Mouse (Mus musculus) ES-Bruce4 (cell line): ENCODE measurements around the gene Scpep1. TPM values are rescaled to one million over a fixed set of nuclear protein-coding genes. Genes with fewer than 3 reads are reported as not detected.
"Not testable (repeated sequence)": the region's sequence is repeated elsewhere in the genome, so short reads cannot be mapped to it uniquely, and the experiment has no call there.

Source experiments
- H3K27ac ChIP-seq: 2 replicates; pipeline ENCODE4 v1.5.1; 2012; ENCODE audit warnings: low read length, inconsistent platforms; ENCODE audit not compliant: insufficient read depth
- H3K27me3 ChIP-seq: 2 replicates; pipeline ENCODE4 v1.6.1; 2012; ENCODE audit warnings: mild to moderate bottlenecking, low read length, inconsistent platforms; ENCODE audit not compliant: control insufficient read depth, poor library complexity, insufficient read depth, severe bottlenecking
- H3K36me3 ChIP-seq: 2 replicates; pipeline ENCODE4 v1.6.1; 2012; ENCODE audit warnings: inconsistent platforms, mild to moderate bottlenecking, low read length, moderate library complexity; ENCODE audit not compliant: control insufficient read depth, poor library complexity, insufficient read depth, severe bottlenecking
- H3K4me1 ChIP-seq: one replicate; pipeline ENCODE4 v1.8.1; 2011; ENCODE audit warnings: low read length; ENCODE audit not compliant: control insufficient read depth, insufficient read depth
- H3K4me3 ChIP-seq: 2 replicates; pipeline ENCODE4 v1.5.1; 2011; ENCODE audit warnings: low read depth, mild to moderate bottlenecking, low read length
- H3K9ac ChIP-seq: 2 replicates; pipeline ENCODE4 v1.6.1; 2012; ENCODE audit warnings: low read depth, mild to moderate bottlenecking, inconsistent platforms; ENCODE audit not compliant: poor library complexity, severe bottlenecking
- H3K9me3 ChIP-seq: replicated peaks from 2 replicates; pipeline ENCODE4 v1.6.1; 2012; ENCODE audit warnings: mild to moderate bottlenecking, low read length, inconsistent platforms; ENCODE audit not compliant: control insufficient read depth, poor library complexity, insufficient read depth, severe bottlenecking
- CTCF ChIP-seq: IDR thresholded peaks from one replicate; pipeline ENCODE4 v1.8.1; 2011; ENCODE audit warnings: low read depth, low read length
- EP300 ChIP-seq: IDR thresholded peaks from 2 replicates; pipeline ENCODE4 v1.6.1; 2011; ENCODE audit warnings: low read depth, low read length; ENCODE audit not compliant: insufficient read depth
- POLR2A ChIP-seq: IDR thresholded peaks from one replicate; pipeline ENCODE4 v1.8.1; 2011; ENCODE audit warnings: low read length; ENCODE audit not compliant: insufficient read depth
- polyA plus RNA-seq: library from polyadenylated mRNA; stranded (reverse); fragments of >200 nt; gene quantifications from 2 replicates; pipeline ENCODE4 v1.2.4, GENCODE M21; 2011; ENCODE audit warnings: low read depth; ENCODE audit not compliant: missing spikeins, insufficient read depth, insufficient read length

Gene Scpep1
- polyA plus RNA-seq, 1 experiment, result 186 TPM

DNA sequence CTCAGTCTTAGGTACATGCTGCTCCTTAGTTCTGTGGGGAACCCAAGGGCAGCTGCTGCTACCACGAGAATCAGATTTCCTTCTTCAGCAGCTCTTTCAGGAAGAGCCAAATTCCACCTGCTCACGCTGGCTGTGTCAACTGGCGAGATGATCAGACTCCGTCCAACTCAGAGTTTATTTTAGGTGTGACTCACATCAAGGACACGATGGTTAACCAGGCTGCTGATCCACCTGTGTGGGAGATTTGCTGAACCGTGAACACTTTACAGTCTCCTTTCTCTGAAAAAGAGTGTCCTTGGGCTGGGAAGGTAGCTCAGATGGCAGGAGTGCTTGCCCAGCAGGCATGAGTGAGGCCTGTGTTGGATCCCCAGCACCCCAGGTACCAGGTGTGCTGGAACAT is 52.5 kb downstream of the Scpep1 start:
- TF ChIP-seq POLR2A (no peak), CTCF (no peak), EP300 (no peak)
- Histone ChIP-seq H3K4me1 (no peaks in the 10 kb centered on the region), H3K4me3 (no peak overlapping the region), H3K9me3 (no peaks in the 10 kb centered on the region), H3K9ac (no peak overlapping the region), H3K36me3 (no peaks in the 10 kb centered on the region), H3K27ac (no peak overlapping the region), H3K27me3 (no peaks in the 10 kb centered on the region)

DNA sequence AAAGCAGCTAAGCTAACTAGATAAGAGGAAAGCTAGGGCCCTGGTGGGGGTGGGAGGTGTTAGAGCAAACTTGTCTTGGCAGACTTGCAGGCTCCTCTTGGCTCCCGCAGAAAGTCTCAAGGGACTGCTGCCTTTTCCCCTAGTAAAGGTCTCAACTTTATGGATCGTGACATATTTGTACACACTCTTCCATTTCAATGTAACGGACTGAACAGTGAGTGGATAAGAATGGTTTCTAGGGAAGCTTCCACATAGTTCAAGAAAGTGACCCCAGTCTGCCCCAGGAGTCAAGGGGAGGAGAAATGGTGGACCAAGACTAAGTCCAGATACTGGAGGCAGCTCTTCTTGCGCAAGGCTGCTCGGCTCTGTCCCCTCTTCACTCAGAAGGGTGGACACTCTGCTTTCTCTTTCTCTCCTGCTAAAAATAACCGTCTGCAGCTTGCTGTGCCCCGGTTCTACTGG is 53.9 kb downstream of the Scpep1 start:
- Histone ChIP-seq H3K4me1 (no peaks in the 10 kb centered on the region), H3K4me3 (no peak overlapping the region), H3K27me3 (no peaks in the 10 kb centered on the region), H3K36me3 (no peaks in the 10 kb centered on the region), H3K9ac (no peak overlapping the region), H3K27ac (no peak overlapping the region), H3K9me3 (no peaks in the 10 kb centered on the region; the same call in 1 of the 2 replicates)
- TF ChIP-seq EP300 (no peak), POLR2A (no peak), CTCF (no peak)

DNA sequence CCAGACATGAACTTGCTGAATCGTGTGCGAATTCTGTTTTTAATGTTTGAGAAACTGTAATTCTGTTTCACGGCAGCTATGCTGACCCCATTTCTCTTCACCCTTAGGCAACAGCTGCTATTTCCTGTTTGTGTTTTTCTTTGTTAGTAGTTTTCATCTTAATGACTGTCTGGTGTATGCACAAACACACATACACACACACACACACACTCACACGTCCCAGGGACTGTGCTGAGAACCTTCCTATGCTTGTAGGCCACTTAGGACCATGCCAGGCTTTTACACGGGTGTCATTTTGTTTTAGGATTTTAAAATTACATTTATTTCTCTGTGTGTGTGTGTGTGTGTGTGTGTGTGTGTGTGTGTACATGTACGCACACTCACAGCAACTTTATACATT is 55.7 kb downstream of the Scpep1 start:
- no peaks in the 10 kb centered on the region; the same call in 1 of the 2 replicates for H3K9me3 ChIP-seq
- no peaks in the 10 kb centered on the region for H3K4me1 ChIP-seq
- no peak overlapping the region for H3K4me3 ChIP-seq
- no peak overlapping the region for H3K27ac ChIP-seq
- H3K27me3 ChIP-seq, result no peaks in the 10 kb centered on the region
- H3K9ac ChIP-seq, result no peak overlapping the region
- no peak for TF ChIP-seq POLR2A
- TF ChIP-seq EP300, result no peak
- no peak for TF ChIP-seq CTCF
- no peaks in the 10 kb centered on the region for H3K36me3 ChIP-seq

GRCm38 (mm10) chr11:88898380-88898763 is 56.9 kb downstream of the Scpep1 start:
- Histone ChIP-seq H3K9me3 (peaks cover 3% of the 10 kb centered on the region), H3K4me1 (no peaks in the 10 kb centered on the region), H3K36me3 (no peaks in the 10 kb centered on the region), H3K27me3 (no peaks in the 10 kb centered on the region), H3K9ac (peak overlapping the region; percentile 1; the same call in 1 of the 2 replicates), H3K27ac (peak overlapping the region; percentile 94), H3K4me3 (no peak overlapping the region)
- TF ChIP-seq EP300, result no peak
- TF ChIP-seq POLR2A, result no peak
- TF ChIP-seq CTCF, result no peak

DNA sequence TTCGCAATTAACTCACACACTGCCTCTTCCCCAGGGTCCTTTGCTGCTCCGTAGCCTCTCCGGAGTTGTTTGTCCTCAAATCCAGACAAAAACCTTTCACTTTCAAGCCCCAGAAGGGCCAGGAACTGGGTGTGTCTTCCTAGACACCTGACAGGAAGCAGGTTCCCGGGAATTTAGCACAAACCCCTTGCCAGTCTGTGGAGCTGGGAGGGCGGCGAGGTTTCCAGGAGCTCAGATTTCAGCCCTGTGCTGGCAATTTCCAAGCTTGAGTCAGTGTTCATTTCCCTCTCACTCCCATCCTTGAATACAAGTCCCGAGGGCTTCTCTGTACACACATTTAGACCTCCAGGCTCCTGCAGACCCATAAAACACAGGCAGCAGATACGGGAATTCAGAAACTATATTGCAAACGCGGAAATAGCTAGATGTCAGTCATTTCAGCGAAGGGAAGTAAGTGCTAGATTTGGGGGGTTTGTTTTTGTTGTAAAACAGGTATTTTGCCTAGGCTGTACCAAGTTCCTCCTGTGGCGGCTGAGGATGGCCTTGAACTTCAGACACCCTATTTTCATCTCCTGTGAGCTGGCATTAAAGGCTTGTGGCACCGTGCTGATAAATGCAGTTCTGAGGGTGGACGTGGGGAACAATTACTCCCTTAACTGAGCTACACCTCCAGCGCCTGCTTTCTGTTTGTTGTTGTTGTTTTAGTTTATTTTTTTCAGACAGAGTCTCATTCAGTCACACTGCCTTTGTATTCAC is 57.5 kb downstream of the Scpep1 start:
- H3K27ac ChIP-seq, result peak overlapping the region; percentile 94

GRCm38 (mm10) chr11:88895800-88896232 is 59.4 kb downstream of the Scpep1 start:
- not testable (repeated sequence) for H3K36me3 ChIP-seq, H3K4me1 ChIP-seq, H3K9ac ChIP-seq, H3K4me3 ChIP-seq, H3K27ac ChIP-seq, H3K9me3 ChIP-seq, H3K27me3 ChIP-seq

More for the DNA sequence above, 57.5 kb downstream of the Scpep1 start:
- TF ChIP-seq EP300, result peak; percentile 67; the same call in 1 of the 2 replicates
- no peak for TF ChIP-seq CTCF
- peak overlapping the region; percentile 31; the same call in 1 of the 2 replicates for H3K4me3 ChIP-seq
- H3K4me1 ChIP-seq, result no peaks in the 10 kb centered on the region
- H3K36me3 ChIP-seq, result no peaks in the 10 kb centered on the region
- peak overlapping the region; percentile 1; the same call in 1 of the 2 replicates for H3K9ac ChIP-seq
- H3K27me3 ChIP-seq, result no peaks in the 10 kb centered on the region
- peaks cover 4% of the 10 kb centered on the region for H3K9me3 ChIP-seq

DNA sequence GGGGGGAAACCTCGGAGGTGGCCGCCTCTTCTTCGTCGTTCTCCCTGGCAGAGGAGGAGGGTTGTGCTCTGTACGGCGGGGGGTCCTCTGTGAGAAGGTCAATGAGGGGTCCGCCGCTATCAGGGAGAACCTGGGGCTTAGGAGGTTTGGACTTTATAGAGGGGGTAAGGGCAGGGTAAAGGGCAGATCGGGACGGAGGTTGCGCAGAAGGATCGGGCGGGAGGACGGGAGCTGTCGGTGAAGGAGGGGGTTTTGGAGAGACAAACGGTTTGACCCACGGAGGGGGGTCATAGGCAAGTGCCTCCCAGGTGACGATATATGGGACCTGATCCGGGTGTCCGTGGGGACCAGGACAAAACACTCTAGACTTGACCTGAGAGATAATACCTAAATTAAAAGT is 60.0 kb downstream of the Scpep1 start:
- H3K27ac ChIP-seq, H3K4me1 ChIP-seq, H3K9ac ChIP-seq, H3K4me3 ChIP-seq, H3K36me3 ChIP-seq, H3K9me3 ChIP-seq, H3K27me3 ChIP-seq: not testable (repeated sequence)

DNA sequence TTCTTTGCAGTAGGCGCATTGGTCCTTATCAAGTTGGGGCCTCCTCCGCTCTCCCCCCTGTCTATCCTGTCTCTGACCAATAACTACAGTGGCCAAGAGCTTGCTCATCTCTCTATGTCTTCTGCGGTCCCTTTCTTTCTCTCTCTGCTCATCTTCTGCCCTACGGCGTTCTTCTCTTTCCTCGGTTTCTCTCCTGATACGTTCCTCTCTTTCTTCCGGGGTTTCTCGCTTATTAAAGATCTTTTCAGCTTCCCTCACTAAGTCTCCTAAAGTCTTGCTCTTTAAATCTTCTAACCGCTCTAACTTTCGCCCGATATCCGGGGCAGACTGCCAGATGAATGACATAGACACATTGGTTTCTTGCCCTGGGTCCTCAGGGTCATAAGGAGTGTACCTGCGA is 61.0 kb downstream of the Scpep1 start:
- not testable (repeated sequence) for H3K9ac ChIP-seq, H3K27ac ChIP-seq, H3K4me3 ChIP-seq, H3K4me1 ChIP-seq, H3K27me3 ChIP-seq, H3K36me3 ChIP-seq, H3K9me3 ChIP-seq

GRCm38 (mm10) chr11:88893501-88893900 is 61.8 kb downstream of the Scpep1 start:
- H3K27ac ChIP-seq, H3K27me3 ChIP-seq, H3K9me3 ChIP-seq, H3K36me3 ChIP-seq, H3K4me3 ChIP-seq, H3K9ac ChIP-seq, H3K4me1 ChIP-seq: not testable (repeated sequence)
